Mouse (Mus musculus) lung, adult 18-20 months (tissue): ENCODE results near the gene Rnf26.
"Not testable (repeated sequence)": the region's sequence is repeated elsewhere in the genome, so short reads cannot be mapped to it uniquely, and the experiment has no call there.

Experiments used
- DNase-seq, 2 experiments: peaks; one replicate each; pipeline ENCODE4 v3.0.0; 2022; ENCODE audit warnings: mixed read lengths in 2 of 2

Gene Rnf26

DNA sequence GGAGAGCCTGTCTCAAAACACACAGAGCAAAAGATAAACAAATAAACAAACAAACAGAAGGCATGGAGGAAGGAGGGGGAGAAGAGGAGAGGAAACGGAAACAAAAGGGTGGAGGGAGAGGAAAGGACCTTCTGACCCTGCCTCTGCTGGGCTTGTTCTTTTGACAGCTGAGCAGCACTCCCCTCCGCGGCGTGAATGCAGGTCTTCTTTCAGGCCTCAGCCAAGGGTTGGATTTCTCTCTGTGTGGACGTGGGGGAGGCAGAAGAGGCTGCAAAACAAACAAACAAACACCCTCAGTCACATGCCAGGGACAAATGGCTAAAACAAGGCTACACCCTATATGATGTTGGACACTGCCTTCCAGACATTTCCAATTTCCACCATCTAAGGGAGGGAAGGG is 11.7 kb upstream of the Rnf26 start:
- no peak for DNase-seq

DNA sequence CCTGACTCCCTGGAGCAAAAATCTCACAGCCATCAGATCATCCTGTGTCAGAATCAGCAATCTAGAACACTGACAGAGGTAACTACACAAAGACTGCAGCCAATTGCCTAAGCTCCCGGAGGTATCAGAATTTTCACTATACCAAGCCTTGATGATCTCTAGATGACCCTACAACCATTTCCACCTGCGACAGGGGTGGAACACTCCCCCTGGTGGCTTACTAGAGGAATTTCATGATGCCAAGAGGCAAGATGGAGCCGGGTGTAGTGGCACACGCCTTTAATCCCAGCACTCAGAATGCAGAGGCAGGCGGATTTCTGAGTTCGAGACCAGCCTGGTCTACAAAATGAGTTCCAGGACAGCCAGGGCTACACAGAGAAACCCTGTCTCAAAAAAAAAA is 11.0 kb upstream of the Rnf26 start:
- peak in 1 of 2 experiments; percentile 19 for DNase-seq

DNA sequence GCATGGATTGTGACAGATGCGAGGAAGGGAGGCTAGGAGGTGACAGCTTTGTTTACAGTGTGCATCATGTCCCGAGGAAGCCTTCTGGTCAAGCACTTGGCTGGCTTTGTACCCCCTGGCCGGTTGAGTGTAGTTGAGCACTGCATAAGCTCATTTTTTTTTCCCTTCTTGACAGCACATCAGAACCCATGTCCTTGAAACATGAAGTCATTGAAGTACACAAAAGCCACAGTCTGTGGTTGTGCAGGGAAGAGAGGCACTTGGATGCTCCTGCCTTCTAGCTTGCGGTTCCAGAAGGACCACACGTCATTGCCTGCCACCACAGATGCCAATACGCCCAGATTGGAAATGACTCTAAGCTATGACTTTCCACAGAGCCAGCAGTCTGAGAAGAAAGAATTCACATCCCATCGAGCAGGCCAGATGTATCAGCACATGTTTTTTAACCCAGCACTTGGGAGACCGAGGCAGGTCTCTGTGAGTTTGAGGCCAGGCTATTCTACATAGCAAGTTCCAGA is 6.7 kb upstream of the Rnf26 start:
- DNase-seq, result no peak

DNA sequence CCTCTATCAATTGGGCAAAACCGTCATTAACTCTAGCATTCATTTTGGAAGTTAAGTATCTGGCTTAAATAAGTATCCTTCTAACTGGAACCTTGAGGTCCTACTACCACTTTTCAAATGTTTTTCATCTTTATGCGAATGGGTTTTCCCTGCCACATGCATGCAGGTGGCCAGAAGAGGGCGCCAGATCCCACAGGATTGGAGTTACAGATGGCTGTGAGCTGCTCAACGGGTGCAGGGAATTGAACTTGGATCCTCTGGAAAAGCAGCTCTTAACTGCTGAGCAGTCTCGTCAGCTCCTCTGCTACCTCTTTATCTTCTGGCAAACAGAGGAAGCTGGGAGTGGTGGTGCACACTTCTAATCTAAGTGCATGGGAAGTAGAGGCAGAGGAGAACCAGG is 5.7 kb upstream of the Rnf26 start:
- peak in 1 of 2 experiments; percentile 46 for DNase-seq

DNA sequence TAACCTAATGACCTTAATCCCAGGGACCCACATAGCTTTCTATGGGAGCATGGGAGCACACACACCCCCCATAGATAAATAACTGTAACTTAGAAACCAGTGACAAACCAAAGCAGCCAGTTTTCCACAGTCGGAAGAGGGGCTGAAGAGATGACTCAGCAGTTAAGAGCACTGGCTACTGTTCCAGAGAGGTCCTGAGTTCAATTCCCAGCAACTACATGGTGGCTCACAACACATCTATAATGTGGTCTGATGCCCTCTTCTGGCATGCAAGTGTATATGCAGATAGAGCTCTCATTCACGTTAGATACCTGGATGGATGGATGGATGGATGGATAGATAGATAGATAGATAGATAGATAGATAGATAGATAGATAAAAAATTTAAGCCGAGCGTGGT is 2.9 kb upstream of the Rnf26 start:
- no peak for DNase-seq

DNA sequence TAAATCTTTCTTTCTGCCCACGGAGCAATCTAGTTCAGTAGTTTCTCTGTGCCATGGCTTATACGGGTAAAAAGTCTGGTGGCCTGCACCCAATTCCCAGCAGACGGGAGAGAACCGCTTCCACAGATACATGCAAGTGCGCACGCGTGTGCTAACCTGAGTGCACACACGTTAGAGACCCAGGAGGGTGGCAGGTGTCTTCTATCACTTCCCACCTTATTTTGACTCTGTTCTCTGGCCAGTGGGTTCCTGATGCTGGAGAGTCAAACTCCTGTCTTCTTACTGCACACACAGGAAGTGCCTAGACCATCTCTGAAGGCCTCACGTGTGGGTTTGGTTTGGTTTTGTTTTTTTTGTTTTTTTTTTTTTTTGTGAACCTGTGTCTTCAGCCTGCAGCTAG is 2.3 kb upstream of the Rnf26 start:
- no peak for DNase-seq

DNA sequence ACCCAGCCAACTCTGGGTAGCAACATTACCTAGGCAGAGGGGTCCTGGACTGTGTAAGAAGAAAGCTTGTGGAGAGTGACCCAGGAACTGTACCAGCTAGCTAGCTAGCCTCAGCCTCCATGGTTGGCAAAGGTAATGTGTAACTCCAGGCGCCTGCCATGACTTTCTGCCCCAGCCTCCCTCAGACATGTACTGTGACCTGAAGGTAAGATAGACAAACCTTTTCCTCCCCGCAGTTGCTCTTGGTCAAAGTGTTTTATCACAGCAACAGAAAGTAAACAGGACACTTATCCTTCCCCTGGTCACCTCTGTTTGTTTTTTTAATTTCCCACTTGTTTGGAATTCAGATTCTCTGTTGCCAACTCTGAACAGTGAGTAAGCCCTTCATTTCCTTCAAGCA is 1.1 kb upstream of the Rnf26 start:
- no peak for DNase-seq

DNA sequence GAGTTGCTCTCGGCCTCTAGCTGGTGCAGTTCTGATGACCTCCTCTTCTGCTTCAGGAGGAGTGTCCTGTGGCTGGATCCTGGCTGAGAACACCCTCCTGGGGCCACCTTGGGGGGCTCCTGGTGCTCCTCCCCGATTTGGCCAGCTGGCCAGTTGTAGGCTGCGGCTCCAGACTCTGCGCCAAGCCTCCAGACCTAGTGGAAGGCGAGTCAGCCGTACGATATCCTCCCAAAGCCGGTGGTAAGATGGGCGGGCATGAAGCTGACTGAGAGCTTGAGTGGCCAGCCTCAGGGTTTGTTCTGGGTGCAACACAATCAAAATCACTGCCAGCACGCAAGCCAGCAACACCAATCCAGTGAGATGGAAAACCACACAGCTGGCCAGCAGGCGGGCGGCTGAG is 1.4 kb downstream of the Rnf26 start:
- not testable (repeated sequence) for DNase-seq

DNA sequence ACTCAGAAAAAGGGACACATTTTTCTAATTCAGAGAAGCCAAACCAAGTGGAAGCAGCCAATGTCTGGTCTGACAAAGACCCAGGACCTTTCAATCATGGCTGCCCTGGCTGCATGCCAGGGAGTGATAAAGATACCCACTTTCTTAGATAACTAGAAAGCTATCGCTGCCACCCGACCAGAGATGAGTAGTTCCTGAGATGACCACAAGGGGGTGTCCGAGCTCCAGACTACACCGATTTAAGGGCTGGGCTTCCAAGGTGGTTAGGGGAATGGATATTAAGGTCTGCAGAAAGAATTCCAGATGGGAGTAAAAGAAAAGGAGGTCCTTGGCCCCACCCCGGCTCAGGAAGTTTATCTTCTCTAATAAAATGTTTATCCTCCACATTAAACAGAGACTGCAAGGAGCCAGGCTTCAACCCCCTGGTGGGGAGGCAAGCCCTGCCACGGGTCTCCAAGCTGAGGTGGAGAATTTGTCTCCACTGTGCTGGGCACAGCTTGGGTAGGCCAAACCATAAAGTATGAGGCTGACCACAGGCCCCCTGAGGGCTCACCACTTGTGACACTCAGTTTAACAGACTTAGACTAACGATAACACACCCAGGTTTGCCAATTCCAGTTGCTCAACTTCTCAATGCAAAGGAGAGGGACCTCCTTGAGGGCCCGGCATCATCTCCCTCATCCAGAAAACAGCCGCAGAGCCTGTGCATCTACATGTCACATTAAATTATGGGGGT is 3.8 kb downstream of the Rnf26 start:
- peak; percentile 67 to 73 for DNase-seq

DNA sequence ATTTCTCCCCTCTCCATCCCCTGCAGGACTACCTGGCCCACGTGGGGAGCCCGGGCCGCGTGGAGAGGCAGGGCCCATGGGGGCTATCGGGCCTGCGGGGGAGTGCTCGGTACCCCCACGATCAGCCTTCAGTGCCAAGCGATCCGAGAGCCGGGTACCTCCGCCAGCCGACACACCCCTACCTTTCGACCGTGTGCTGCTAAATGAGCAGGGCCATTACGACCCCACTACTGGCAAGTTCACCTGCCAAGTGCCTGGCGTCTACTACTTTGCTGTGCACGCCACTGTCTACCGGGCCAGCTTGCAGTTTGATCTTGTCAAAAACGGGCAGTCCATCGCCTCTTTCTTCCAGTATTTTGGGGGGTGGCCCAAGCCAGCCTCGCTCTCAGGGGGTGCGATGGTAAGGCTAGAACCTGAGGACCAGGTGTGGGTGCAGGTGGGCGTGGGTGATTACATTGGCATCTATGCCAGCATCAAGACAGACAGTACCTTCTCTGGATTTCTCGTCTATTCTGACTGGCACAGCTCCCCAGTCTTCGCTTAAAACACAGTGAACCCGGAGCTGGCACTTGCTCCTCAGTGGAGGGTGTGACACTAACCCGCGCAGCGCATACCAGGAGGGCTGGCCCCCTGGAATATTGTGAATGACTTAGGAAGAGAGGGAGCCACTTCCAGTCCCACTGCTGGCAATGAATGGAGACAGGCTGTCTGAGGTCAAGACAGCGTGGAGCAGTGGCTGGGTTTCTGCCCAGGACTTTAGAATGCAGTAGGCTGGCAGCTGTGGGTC is 4.9 kb downstream of the Rnf26 start:
- DNase-seq, result no peak

DNA sequence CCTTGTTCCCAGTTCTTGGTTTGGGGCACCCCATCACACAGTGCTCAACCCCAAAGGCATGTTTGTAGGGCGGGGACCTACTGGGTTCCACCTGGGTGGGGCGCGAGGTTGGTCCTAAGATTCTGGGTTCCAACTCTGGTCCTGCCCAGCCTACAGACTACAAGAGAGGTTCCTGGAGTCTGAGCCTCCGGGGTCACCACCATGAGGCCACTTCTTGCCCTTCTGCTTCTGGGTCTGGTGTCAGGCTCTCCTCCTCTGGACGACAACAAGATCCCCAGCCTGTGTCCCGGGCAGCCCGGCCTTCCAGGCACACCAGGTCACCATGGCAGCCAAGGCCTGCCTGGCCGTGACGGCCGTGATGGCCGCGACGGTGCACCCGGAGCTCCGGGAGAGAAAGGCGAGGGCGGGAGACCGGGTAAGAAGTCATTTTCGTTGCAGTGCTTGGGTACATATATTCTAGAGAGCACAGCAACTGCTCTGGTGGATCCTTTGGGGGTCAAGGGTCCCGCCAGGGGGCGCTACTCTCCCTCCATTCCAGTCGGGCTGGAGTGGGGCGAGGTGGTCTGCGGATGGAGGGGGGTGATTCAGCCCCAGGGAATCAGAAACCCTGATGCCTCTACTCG is 5.6 kb downstream of the Rnf26 start:
- DNase-seq, result no peak

DNA sequence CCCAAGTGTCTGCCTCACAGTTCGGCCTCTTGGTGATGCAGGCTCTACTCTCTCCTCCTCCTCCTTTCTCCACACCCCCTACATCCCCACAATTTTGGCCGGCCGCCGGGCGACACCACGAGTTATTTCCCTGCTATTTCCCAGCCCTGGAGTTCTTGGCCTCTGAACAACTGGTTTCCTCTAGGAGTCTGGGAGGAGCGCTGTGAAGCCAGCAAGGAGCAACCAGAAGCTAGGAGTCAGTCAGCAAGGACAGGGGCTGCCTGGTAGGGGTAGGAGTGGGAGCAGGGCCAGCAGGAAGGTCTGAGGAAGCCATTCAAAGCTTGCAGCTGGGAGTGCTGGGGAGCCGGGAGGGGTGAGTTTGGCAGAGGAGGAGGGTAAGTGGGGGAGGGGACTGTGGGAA is 6.2 kb downstream of the Rnf26 start, which contains the start of gene C1qtnf5:
Gene C1qtnf5, plus strand, starts transcription at position 136 of the 400 bp plus-strand sequence.
- peak; percentile 84 to 85 for DNase-seq

DNA sequence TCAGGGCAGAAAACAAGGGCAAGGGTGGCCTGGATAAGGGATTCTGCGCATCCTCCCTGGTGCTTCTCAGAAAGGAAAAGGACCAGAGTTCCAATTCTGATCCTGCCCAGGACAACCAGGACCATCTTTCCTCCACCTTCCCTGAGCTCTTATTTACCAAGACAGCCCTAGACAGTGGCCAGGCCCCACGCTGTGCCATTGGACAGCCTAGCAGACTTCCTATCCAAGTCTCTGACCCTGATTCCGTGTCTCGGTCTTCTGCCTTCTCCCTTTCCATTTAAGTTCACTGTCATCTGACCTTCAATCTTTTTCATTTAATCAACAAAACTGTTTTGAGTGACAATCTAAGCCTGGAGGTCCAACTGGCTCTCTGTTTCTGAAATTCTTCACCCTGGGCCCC is 6.7 kb downstream of the Rnf26 start:
- no peak for DNase-seq

DNA sequence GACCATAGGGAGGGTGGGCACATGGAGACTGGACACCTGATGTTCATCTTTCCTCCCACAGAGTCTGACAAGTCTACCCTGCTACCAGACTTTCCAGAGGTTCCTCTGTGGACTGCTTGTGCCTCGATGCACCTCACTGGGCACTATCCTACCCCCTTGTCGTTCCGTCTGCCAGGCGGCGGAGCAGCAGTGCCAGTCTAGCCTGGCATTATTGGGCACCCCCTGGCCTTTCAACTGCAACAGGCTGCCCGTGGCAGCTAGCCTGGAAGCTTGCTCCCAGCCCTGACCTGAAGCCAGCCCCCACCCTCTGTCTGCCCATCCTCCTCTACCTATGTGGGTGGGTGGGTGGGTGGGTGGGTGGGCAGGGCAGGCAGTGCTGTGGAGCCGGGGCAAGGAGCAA is 7.1 kb downstream of the Rnf26 start:
- DNase-seq, result no peak

DNA sequence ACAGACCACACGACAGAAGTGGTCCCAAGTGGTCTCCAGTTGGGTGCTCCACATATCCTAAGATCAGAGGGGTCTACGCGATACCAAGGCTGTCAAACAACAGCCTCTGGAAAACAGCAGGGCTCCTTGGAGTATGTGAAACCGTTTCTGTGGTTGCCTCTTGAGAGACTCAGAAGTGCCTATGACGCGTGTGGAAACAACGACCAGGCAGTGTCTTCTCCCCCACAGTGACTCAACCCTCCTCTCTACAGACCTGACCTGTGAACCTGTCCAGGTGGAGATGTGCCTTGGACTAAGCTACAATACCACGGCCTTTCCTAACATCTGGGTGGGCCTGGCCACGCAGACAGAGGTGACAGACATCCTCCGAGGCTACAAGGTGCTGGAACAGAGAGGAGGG is 7.5 kb downstream of the Rnf26 start:
- peak in 1 of 2 experiments; percentile 39 for DNase-seq

DNA sequence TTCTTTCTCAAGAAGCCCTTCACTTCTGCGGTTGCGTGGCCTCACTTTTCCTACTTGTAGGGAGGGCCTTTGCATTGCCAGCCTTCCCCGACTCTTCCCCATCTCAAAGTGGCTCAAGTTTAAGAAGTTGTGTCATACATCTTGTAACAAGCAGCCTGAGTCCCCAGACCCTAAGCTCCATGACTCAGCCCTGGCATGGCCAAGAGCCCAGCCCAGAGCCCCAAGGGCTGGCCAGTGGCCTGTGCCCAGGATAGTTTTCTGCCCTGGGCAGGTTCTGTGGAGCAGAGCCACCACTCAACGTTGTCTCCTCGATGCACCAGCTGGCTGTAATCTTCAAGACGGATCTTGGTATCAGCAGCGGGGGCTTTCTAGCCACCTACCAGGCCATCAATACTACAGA is 8.4 kb downstream of the Rnf26 start:
- peak in 1 of 2 experiments; percentile 17 for DNase-seq

DNA sequence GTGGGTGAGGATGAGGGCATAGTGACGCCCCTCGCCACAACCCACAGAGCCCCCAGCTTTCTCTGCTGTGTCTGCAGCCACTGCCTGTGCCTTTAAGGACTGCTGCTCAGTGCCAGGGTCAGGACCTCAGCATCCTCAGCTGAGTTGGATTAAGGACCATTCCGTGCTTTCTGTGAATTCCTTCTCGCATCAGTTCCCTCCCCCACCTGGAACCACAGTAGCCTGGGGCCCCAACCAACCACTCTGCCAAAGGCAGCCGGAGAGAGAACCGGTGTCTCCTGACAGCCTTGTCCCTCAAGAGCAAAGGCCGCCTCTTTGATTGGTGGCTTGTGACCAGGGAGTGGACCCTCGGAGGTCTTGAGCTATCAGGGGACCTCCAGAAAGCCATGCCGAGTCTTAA is 11.8 kb downstream of the Rnf26 start, which contains the start of gene Mfrp:
Gene Mfrp, plus strand, starts transcription at position 240 of the 400 bp plus-strand sequence.
- DNase-seq, result no peak

DNA sequence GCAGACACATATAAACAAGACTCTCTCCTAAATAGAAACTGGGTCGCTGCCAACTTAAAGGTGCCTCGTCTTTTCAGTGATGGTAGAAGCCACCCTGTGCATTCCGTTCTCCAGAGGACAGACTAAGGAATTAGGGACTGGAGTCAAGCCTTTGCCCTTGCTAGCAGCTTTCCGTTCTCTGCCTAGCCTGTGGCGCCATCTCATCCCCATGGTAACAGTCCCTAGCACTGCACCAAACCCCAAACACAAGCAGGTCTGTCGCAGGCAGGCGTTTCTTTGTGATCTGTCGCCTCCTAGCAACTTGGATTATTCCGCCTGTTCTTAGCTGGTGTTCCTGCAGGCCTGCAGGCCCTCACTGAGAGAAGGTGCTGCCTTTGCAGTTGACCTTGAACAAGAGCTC is 16.8 kb downstream of the Rnf26 start:
- DNase-seq, result no peak

DNA sequence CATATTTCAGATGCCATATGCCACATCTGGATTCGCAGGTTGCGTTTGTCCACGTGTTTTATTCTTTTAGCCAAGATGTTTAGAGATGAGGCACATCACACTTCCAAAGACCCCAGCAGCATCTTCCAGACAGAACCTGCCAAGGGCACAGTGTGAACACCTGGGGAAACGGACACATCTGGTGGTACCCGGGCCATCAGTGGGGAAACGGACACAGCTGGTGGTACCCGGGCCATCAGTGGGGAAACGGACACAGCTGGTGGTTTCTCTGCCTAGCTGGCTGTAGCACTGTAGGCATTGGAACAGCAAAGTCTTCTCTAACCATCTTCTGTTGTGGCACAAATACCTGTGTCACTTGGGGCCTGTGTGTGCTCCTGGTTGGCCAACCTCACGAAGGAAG is 17.5 kb downstream of the Rnf26 start:
- no peak for DNase-seq

DNA sequence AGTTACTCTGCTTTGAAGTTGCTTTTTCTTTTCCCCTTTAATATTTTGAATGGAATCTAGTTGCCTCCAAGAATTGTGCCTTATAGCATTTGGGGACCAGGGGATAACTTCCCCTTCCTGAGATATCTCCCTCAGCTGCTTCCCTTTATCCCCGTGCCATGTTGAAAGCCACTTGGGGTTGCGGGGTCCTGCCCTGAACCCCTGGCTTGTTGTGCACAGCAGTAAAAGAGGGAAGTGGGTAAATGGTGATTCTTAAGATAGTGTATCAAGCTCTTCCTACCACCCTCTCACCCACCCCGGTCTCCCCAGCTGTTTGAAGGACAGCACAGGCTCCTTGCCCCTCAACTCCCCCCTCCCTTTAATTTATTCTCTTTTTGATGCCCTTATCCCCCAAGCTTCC is 18.6 kb downstream of the Rnf26 start:
- DNase-seq, result no peak

DNA sequence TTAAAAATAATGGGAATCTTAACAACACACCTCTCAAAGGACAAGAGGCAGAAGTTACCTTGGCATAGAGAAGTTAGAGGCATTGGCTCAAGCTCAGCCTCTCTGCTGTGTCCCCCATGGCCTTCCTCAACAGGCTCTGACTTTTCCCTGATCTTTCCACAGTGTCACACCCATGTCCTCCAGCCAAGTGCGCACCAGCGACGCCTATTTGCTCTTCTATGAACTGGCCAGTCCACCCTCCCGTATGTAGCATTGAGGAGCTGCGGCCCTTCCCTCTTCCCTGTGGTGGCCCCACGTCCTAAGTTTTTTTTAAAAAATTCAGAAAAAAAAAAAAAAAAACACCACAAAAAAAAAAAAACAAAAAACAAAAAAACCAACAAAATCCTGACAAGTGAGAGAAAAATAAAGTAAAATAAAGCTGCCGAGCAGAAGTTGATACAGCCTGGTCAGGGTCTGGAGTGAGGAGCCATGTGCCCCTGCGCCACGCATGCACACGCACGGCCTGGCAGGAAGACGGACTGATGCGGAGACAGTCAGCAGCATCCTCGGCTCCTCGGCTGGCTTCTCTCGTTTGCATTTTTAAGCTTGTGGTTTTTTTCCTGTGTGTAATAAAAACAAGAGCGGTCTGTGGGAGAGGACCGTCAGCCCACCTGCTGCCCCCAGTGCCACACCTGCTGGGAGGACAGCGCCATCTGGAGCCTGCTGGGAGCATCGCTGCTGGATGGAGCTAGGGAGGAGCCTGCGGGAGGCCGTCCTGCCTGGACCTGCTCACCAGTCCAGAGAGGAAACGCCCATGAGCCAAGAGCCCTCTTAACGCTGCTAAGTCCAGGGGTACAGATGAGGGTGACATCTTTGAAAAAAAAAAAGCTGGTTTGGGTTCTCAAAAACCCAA is 19.5 kb downstream of the Rnf26 start:
- DNase-seq, result peak; percentile 81 to 87

DNA sequence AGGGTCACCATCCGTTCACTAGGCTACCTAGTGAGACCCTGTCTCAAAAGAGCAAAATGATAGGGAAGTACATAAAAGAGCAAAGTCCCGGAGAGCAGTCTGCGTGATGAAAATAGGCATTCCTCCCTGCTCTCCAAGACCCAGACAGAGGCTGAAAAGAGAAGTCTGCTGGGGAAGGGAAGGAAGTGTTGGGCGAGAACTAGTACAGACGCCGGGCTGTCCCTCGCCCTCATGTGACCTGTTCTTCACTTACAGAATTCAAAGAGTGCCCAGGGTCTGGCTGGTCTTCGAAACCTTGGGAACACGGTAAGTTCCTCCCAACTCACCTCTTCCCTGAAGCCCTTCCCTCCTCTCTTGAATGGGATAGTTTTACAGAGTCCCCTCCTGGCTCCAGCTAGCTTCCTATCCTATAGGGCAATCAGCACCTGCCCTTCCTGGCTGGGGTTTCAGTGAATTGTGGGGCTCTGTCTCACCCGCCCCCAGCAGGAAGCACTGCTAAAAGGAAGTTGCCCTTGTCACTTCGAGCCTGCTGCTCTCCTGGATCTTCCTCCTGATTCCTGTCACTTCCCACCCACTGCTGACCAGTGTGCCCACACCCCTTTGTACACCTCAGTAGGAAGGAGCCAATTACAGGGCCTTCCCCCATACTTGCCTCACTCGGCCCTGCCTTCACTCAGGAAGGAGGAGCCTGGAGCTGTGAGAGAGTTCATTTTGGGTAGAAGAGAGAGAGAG is 24.3 kb downstream of the Rnf26 start:
- DNase-seq, result no peak
